Mouse (Mus musculus) lung, postnatal 14 days (tissue): ENCODE measurements around the gene Hoxa10.
A peak's percentile ranks its signal among the peaks of the same experiment; 100 is the strongest.

Source experiments
- DNase-seq: peaks from one replicate; pipeline ENCODE4 v3.0.0; 2021

The Hoxa10 gene

GRCm38 (mm10) chr6:52203371-52204049, 37.1 kb downstream of the Hoxa10 start:
- DNase-seq, result no peak

- no peak for DNase-seq
Measured at GRCm38 (mm10) chr6:52203121-52203370, 37.6 kb downstream of the Hoxa10 start.

- DNase-seq, result no peak
Measured at GRCm38 (mm10) chr6:52202362-52203120, 38.1 kb downstream of the Hoxa10 start.

GRCm38 (mm10) chr6:52201269-52201668, 39.4 kb downstream of the Hoxa10 start:
- DNase-seq, result no peak

- no peak for DNase-seq
Measured at GRCm38 (mm10) chr6:52200751-52201250, 39.9 kb downstream of the Hoxa10 start.

GRCm38 (mm10) chr6:52200073-52200750, 40.4 kb downstream of the Hoxa10 start:
- DNase-seq, result peak; percentile 60

GRCm38 (mm10) chr6:52197271-52197670, 43.4 kb downstream of the Hoxa10 start:
- peak; percentile 69 for DNase-seq

GRCm38 (mm10) chr6:52196811-52197210, 43.8 kb downstream of the Hoxa10 start:
- DNase-seq, result no peak

- no peak for DNase-seq
Measured at GRCm38 (mm10) chr6:52194690-52195089, 46.0 kb downstream of the Hoxa10 start.

- peak; percentile 91 for DNase-seq
Measured at GRCm38 (mm10) chr6:52191860-52192550, 48.6 kb downstream of the Hoxa10 start.

GRCm38 (mm10) chr6:52190906-52191810, 49.5 kb downstream of the Hoxa10 start, which contains the start of gene Hoxa4:
Hoxa4 (minus strand) TSS chr6:52191753.
- no peak for DNase-seq

- DNase-seq, result no peak
Measured at GRCm38 (mm10) chr6:52190410-52190809, 50.2 kb downstream of the Hoxa10 start.

- DNase-seq, result no peak
Measured at GRCm38 (mm10) chr6:52189909-52190308, 50.7 kb downstream of the Hoxa10 start.

GRCm38 (mm10) chr6:52189172-52189591, 51.5 kb downstream of the Hoxa10 start:
- no peak for DNase-seq

- DNase-seq, result no peak
Measured at GRCm38 (mm10) chr6:52186500-52186899, 54.2 kb downstream of the Hoxa10 start.

GRCm38 (mm10) chr6:52185834-52186233, 54.8 kb downstream of the Hoxa10 start:
- no peak for DNase-seq

GRCm38 (mm10) chr6:52185222-52185621, 55.4 kb downstream of the Hoxa10 start:
- no peak for DNase-seq

GRCm38 (mm10) chr6:52184668-52185067, 56.0 kb downstream of the Hoxa10 start:
- DNase-seq, result no peak

GRCm38 (mm10) chr6:52183311-52184080, 57.2 kb downstream of the Hoxa10 start:
- DNase-seq, result no peak

GRCm38 (mm10) chr6:52182793-52183192, 57.9 kb downstream of the Hoxa10 start:
- DNase-seq, result no peak

- no peak for DNase-seq
Measured at GRCm38 (mm10) chr6:52182030-52182429, 58.6 kb downstream of the Hoxa10 start.
